Mouse (Mus musculus): Measurements from ENCODE around the gene Zfp758. TPM values are rescaled to one million over a fixed set of nuclear protein-coding genes. Genes with fewer than 3 reads are reported as not detected.

The Zfp758 gene
- total and polyA plus RNA-seq, 3 experiments, result 1.1 to 2.8 TPM; not detected in 1

- peak overlapping the region; percentile 71 to 99 for H3K4me3 ChIP-seq (ENCODE audit: control insufficient read depth in 1 of 2, insufficient read depth in 1 of 2, low read depth in 2 of 2, low read length in 2 of 2)
- H3K36me3 ChIP-seq (ENCODE audit: control insufficient read depth in 1 of 2, insufficient read depth in 2 of 2, low read length in 2 of 2), result peaks cover 3 to 5% of the 10 kb centered on the region in 2 experiments; a peak in 3 of 4 replicates
- H3K9ac ChIP-seq (ENCODE audit: control insufficient read depth, low read depth, low read length, poor library complexity, severe bottlenecking), result peak overlapping the region; percentile 73
- H3K79me2 ChIP-seq (ENCODE audit: control insufficient read depth, insufficient read depth, low read length, poor library complexity), result peaks cover 17% of the 10 kb centered on the region
- H3K27me3 ChIP-seq (ENCODE audit: control insufficient read depth in 1 of 2, insufficient read depth in 2 of 2, low read length in 2 of 2), result no peaks in the 10 kb centered on the region
- DNase-seq (ENCODE audit: low read depth, low spot score), result peak; percentile 69
- peaks cover 2 to 6% of the 10 kb centered on the region in 2 experiments; a peak in 3 of 4 replicates for H3K4me1 ChIP-seq (ENCODE audit: control insufficient read depth in 1 of 2, insufficient read depth in 2 of 2, low read length in 2 of 2)
- H3K9me3 ChIP-seq (replicated peaks; ENCODE audit: insufficient read depth, low read length), result no peaks in the 10 kb centered on the region; the same call in 1 of the 2 replicates
- H3K27ac ChIP-seq (ENCODE audit: control insufficient read depth, low read depth, low read length), result peak overlapping the region; percentile 11; the same call in 1 of the 2 replicates
- TF ChIP-seq USF2 (IDR thresholded peaks at IDR 0.05; ENCODE audit: borderline replicate concordance in 1 of 2, insufficient read depth in 1 of 2, low read depth in 1 of 2, low read length in 2 of 2), result no peak
- TF ChIP-seq SMC3 (IDR thresholded peaks at IDR 0.05; ENCODE audit: low read depth, low read length), result no peak
- no peak for TF ChIP-seq MYC (IDR thresholded peaks at IDR 0.05; ENCODE audit: low read depth, low read length)
- TF ChIP-seq POLR2AphosphoS5 (IDR thresholded peaks at IDR 0.05; ENCODE audit: borderline replicate concordance, low read depth, low read length), result no peak
- no peak for TF ChIP-seq RCOR1 (IDR thresholded peaks at IDR 0.05; ENCODE audit: low read depth, low read length)
- TF ChIP-seq RAD21 (IDR thresholded peaks at IDR 0.05; ENCODE audit: low read depth, low read length), result no peak
- TF ChIP-seq ETS1 (IDR thresholded peaks at IDR 0.05; ENCODE audit: low read depth, low read length), result no peak
- no peak for TF ChIP-seq E2F4 (IDR thresholded peaks at IDR 0.05; ENCODE audit: borderline replicate concordance, low read depth, low read length)
- no peak for TF ChIP-seq CHD2 (IDR thresholded peaks at IDR 0.05; ENCODE audit: low read length)
- TF ChIP-seq ZC3H11A (IDR thresholded peaks at IDR 0.05; ENCODE audit: low read depth, low read length), result no peak
- no peak for TF ChIP-seq MXI1 (IDR thresholded peaks at IDR 0.05; ENCODE audit: low read depth, low read length)
Observed at GRCm38 (mm10) chr17:22360572-22360971, 681 bp upstream of the Zfp758 start.

GRCm38 (mm10) chr17:22363895-22364294 is 2.6 kb downstream of the Zfp758 start:
- no peak for DNase-seq (ENCODE audit: low read depth, low spot score)
- peaks cover 1 to 5% of the 10 kb centered on the region in 2 experiments; a peak in 3 of 4 replicates for H3K36me3 ChIP-seq (ENCODE audit: control insufficient read depth in 1 of 2, insufficient read depth in 2 of 2, low read length in 2 of 2)
- peaks cover 17% of the 10 kb centered on the region for H3K79me2 ChIP-seq (ENCODE audit: control insufficient read depth, insufficient read depth, low read length, poor library complexity)
- H3K4me1 ChIP-seq (ENCODE audit: control insufficient read depth in 1 of 2, insufficient read depth in 2 of 2, low read length in 2 of 2), result peaks cover 2 to 6% of the 10 kb centered on the region in 2 experiments; a peak in 3 of 4 replicates
- H3K4me3 ChIP-seq (ENCODE audit: control insufficient read depth in 1 of 2, insufficient read depth in 1 of 2, low read depth in 2 of 2, low read length in 2 of 2), result no peak overlapping the region
- H3K9me3 ChIP-seq (replicated peaks; ENCODE audit: insufficient read depth, low read length), result no peaks in the 10 kb centered on the region; the same call in 1 of the 2 replicates
- no peak overlapping the region for H3K27ac ChIP-seq (ENCODE audit: control insufficient read depth, low read depth, low read length)
- TF ChIP-seq CHD1 (IDR thresholded peaks at IDR 0.05; ENCODE audit: low read depth, low read length) (no peak), ZKSCAN1 (IDR thresholded peaks at IDR 0.05; ENCODE audit: low read depth, low read length) (no peak), BHLHE40 (IDR thresholded peaks at IDR 0.05; ENCODE audit: borderline replicate concordance, low read depth, low read length) (no peak), POLR2A (IDR thresholded peaks at IDR 0.05; ENCODE audit: control insufficient read depth in 1 of 2, insufficient read depth in 1 of 2, low read depth in 1 of 2, low read length in 2 of 2, poor library complexity in 1 of 2) (no peak), HCFC1 (IDR thresholded peaks at IDR 0.05; ENCODE audit: low read depth, low read length) (no peak), ZNF384 (IDR thresholded peaks at IDR 0.05; ENCODE audit: low read depth, low read length) (no peak), USF1 (IDR thresholded peaks at IDR 0.05; ENCODE audit: low read depth, low read length) (no peak), ETS1 (IDR thresholded peaks at IDR 0.05; ENCODE audit: low read depth, low read length) (no peak), TCF12 (IDR thresholded peaks at IDR 0.05; ENCODE audit: low read depth, low read length) (no peak), RAD21 (IDR thresholded peaks at IDR 0.05; ENCODE audit: low read depth, low read length) (no peak)
- no peak overlapping the region for H3K9ac ChIP-seq (ENCODE audit: control insufficient read depth, low read depth, low read length, poor library complexity, severe bottlenecking)
- H3K27me3 ChIP-seq (ENCODE audit: control insufficient read depth in 1 of 2, insufficient read depth in 2 of 2, low read length in 2 of 2), result no peaks in the 10 kb centered on the region

Measured in MEL (cell line).